Mouse (Mus musculus) testis, adult 10 weeks (tissue): ENCODE results near the gene Stac. TPM values are rescaled to one million over a fixed set of nuclear protein-coding genes. Genes with fewer than 3 reads are reported as not detected.

ENCODE experiments used
- polyA plus RNA-seq: library from polyadenylated mRNA; stranded (reverse); fragments of 350-450 nt; fragmentation: Illumina TruSeq; extraction: RNeasy Lipid Tissue Mini Kit (QIAGEN cat#74804); gene quantifications from one replicate; pipeline ENCODE4 v1.2.3, GENCODE M21; 2014; ENCODE audit warnings: low read depth, low replicate concordance

The Stac gene
- 0.21 TPM for polyA plus RNA-seq

DNA sequence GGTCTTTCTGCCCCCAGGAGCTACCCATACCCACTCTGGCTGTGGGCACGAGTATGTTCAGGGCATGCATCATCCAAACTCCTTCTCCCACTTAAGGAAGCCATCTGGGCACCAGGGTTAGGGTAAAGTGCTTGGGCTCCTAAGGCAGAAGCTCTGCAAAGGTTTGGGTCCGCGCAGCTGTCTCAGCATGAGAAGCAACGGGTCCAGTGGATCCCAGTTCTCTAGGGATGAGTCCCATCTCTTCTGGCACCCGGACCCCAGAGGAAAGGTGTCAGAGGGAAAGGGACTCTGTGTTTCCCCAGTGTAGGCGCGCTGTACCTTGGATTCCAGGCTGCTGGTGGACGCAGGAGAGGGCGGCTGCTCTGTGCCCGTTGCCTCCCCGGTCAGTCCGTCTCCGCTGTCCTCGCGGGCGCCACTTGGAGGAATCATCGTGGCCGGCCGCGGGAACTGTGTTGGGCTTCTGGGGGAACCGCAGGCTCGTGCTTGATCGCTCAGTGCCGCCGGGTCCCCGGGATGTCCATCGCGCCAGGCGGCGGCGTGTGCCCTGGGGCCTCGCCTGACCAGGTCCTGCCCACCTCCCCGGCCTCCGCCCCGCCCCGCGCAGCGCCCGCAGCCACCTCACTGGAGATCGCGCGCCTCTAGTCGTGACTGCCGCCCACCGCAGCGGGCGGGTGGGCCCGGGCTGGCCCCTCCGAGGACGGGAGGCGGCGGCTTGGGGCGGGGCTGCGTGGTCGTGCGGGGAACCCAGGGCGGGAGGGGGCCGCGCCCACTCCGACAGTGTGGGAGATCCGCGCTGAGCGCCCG lies at the start of gene Stac:
Gene Stac (minus strand): TSS at position 669 of the 804 bp plus-strand sequence.

